Mouse (Mus musculus) lung, adult 2 months (tissue): ENCODE data around the gene Spint1.

ENCODE experiments used
- CTCF ChIP-seq: fragments of 200-500 bp; IDR thresholded peaks from 2 replicates; pipeline ENCODE4 v1.5.1; 2011; ENCODE audit warnings: mild to moderate bottlenecking, low read length, control low read depth; ENCODE audit not compliant: insufficient read depth
- POLR2A ChIP-seq: fragments of 200-500 bp; IDR thresholded peaks from 2 replicates; pipeline ENCODE4 v1.6.1; 2011; ENCODE audit warnings: low read depth, mild to moderate bottlenecking, control low read depth, low read length, borderline replicate concordance; ENCODE audit errors: extremely low read depth

GRCm38 (mm10) chr2:119289014-119289416 lies 51.9 kb downstream of the Spint1 start:
- TF ChIP-seq CTCF = no peak
- TF ChIP-seq POLR2A = no peak
